Mouse (Mus musculus) limb, embryonic 14.5 days (tissue): ENCODE measurements at regions not wholly inside any gene's neighbourhood (a gene's known extent, or its start where the extent isn't known, plus 50 kb on each side); places are given as distances from the start of the nearest gene placed in this dataset.
A peak's percentile ranks its signal among the peaks of the same experiment; 100 is the strongest.

Experiments
- ATAC-seq: fragments of 200-750 bp; cut with Nextera tagmentation; 2 replicates; pipeline ENCODE4 v1.8.0; 2017; ENCODE audit warnings: low read depth, moderate number of reproducible peaks, moderate TSS enrichment; ENCODE audit not compliant: low FRiP score
- DNase-seq: peaks from one replicate; pipeline ENCODE4 v3.0.0-alpha.2; 2015; ENCODE audit warnings: low spot score
- H3K27ac ChIP-seq: fragments of 300-500 bp; sonication (generic); replicated peaks from 2 replicates; pipeline ENCODE4 v1.5.1; 2014; ENCODE audit warnings: low read depth, mild to moderate bottlenecking, low read length, moderate library complexity, mixed read lengths
- H3K27me3 ChIP-seq: fragments of 300-500 bp; sonication (generic); 2 replicates; pipeline ENCODE4 v1.6.1; 2014; ENCODE audit warnings: low read length, mixed read lengths; ENCODE audit not compliant: control insufficient read depth, insufficient read depth
- H3K36me3 ChIP-seq: fragments of 300-500 bp; sonication (generic); 2 replicates; pipeline ENCODE4 v1.6.1; 2014; ENCODE audit warnings: mild to moderate bottlenecking, low read length, moderate library complexity, mixed read lengths; ENCODE audit not compliant: control insufficient read depth, insufficient read depth
- H3K4me1 ChIP-seq: fragments of 300-500 bp; sonication (generic); 2 replicates; pipeline ENCODE4 v1.6.1; 2014; ENCODE audit warnings: antibody characterized with exemption, low read length, mixed read lengths; ENCODE audit not compliant: control insufficient read depth, insufficient read depth
- H3K4me2 ChIP-seq: fragments of 300-500 bp; sonication (generic); replicated peaks from 2 replicates; pipeline ENCODE4 v1.6.1; 2014; ENCODE audit warnings: low read depth, mild to moderate bottlenecking, low read length, moderate library complexity; ENCODE audit not compliant: severe bottlenecking
- H3K4me3 ChIP-seq: fragments of 300-500 bp; sonication (generic); replicated peaks from 2 replicates; pipeline ENCODE4 v1.5.1; 2014; ENCODE audit warnings: low read length
- H3K9ac ChIP-seq: fragments of 300-500 bp; sonication (generic); 2 replicates; pipeline ENCODE4 v1.6.1; 2014; ENCODE audit warnings: mild to moderate bottlenecking, low read depth, low read length, moderate library complexity; ENCODE audit not compliant: severe bottlenecking
- H3K9me3 ChIP-seq: fragments of 300-500 bp; sonication (generic); 2 replicates; pipeline ENCODE4 v1.6.1; 2016; ENCODE audit warnings: low read length; ENCODE audit not compliant: control insufficient read depth
- POLR2A ChIP-seq: fragments of 200-500 bp; IDR thresholded peaks from 2 replicates; pipeline ENCODE4 v1.8.0; 2012; ENCODE audit warnings: inconsistent platforms, mild to moderate bottlenecking, moderate library complexity, borderline replicate concordance; ENCODE audit not compliant: insufficient read depth, insufficient read length; ENCODE audit errors: extremely low read depth
- WGBS: fragments of 180-500 bp; shearing (Covaris S2); extraction: QIAGEN DNeasy Blood & Tissue Kit; methylation state at CpG from one replicate; pipeline ENCODE4 v1.1.7; 2014; 5-methylcytosine and 5-hydroxymethylcytosine counted together

GRCm38 (mm10) chr15:34741488-34741887 lies 383.8 kb upstream of the 9430069I07Rik start:
- Histone ChIP-seq H3K27me3 (no peaks in the 10 kb centered on the region), H3K4me1 (peaks cover 9% of the 10 kb centered on the region; the same call in 1 of the 2 replicates), H3K9me3 (no peaks in the 10 kb centered on the region), H3K36me3 (no peaks in the 10 kb centered on the region), H3K4me3 (no peak overlapping the region), H3K27ac (0 out of 2 replicates have a peak overlapping the region, but pooled peaks have one; percentile 33), H3K9ac (no peak overlapping the region), H3K4me2 (no peak overlapping the region)
- ATAC-seq (no peak), DNase-seq (peak; percentile 70)
- 39% methylated on average over 4 of the region's 4 CpGs for WGBS
- TF ChIP-seq POLR2A, result no peak
